Mouse (Mus musculus): ENCODE measurements at regions not wholly inside any gene's neighbourhood (a gene's known extent, or its start where the extent isn't known, plus 50 kb on each side); places are given as distances from the start of the nearest gene placed in this dataset.

DNA sequence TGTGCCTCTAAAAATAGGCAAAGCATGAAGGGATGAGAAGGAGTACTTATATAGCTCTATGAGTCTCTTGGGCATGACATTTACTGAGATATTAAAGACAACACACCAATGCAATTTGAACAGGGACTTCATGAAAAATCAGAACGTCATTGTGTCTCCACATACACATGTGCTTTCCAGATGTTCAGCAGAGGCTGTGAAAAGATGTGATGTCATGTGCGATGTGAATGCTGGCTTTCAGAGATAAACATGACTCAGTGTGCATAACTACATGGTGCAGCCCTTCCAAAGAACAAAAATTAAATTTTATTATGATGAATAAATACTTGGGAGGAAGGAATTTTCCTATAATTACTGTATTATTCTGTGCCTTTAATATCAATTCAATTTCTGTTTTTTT lies 695.8 kb downstream of the Tlr4 start:
- TF ChIP-seq EP300 (IDR thresholded peaks at IDR 0.05; ENCODE audit: low read depth) (no peak), CTCF (IDR thresholded peaks at IDR 0.05; ENCODE audit: low read depth) (no peak)

All from heart, postnatal 0 days (tissue).